Mouse (Mus musculus) neutrophil, adult 59 days (primary cell): Measurements from ENCODE around the gene Col16a1. TPM values are rescaled to one million over a fixed set of nuclear protein-coding genes. Genes with fewer than 3 reads are reported as not detected.

Experiments
- total RNA-seq, 2 experiments: library from RNA; stranded (reverse); gene quantifications; 1 replicate in 1 of 2; 2 replicates in 1 of 2; pipeline ENCODE4 v1.2.4; 2023

The Col16a1 gene
- under 1 TPM in 1 of 2 experiments, not detected in 1; 0.09 TPM for total RNA-seq

DNA sequence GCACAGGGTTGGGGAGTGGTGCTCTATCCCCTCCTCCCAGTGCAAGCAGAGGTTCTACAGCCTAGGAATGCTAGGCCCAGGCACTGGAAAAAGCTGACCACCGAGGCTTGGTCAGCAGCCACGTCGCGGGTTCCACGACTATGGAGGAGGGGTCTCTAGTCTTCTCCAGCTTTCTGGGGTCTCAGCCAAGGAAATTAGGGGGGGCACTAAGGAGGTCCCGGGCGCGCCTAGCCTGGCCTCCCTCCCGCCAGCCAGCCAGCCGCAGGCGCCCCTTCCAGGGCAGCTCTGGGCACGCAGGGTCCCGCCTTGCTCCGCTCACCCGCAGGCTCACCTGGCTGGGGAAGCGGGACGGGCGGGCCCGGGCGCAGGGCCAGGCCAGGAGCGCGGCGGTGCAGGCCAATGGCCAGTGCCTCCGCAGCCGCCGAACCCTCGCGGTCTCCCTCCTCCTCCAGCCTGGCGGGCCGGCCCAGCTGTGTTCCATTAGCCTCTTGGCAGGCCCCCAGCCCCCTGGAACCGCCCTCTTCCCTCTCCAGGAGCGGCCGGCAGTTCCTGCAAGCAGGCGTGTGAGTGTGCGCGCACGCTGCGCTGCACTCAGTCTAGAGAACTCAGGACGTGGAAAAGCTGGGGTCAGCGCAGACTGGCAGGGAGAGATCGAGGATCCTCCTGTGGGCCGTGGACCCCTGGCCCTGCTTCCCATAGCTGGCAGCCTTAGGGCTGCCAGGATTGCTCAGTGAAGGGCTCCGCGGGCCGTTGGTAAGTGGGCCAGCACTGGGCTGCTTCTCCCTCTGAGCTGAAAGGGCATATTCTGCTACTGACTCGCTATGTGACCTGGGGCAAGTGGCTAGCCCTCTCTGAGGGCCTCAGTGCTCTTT is at the start of gene Col16a1:
Gene Col16a1 (plus strand): TSS at position 510 of the 872 bp plus-strand sequence.

DNA sequence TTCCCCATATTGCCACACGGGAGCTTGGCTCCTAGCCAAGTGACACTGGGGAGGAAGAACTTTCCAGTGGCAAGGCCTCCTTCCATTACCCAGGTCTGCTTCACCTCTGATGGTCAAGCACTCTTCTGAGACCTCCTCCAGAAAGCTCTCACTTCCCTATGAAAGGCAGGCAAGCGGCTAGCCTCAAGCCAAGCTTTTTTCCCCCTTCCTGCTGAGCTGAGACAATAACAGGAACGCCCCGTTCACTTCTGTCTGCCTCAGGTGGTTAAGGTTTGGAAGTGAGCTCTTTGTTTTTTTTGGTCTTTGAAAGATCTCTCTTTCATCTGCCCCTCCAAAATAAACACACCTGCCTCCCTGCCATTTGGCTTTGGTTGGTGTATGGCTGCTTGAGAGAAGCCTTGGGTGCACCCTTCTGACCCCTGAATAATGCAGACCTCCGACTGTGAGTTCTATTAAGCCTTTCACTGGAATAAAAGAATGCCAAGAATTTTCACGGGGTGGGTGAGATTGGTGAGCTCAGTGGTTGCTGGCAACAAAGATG is 54.5 kb downstream of the Col16a1 start, which contains the start of gene Pef1:
Gene Pef1 (plus strand): TSS at position 448 of the 541 bp plus-strand sequence.

DNA sequence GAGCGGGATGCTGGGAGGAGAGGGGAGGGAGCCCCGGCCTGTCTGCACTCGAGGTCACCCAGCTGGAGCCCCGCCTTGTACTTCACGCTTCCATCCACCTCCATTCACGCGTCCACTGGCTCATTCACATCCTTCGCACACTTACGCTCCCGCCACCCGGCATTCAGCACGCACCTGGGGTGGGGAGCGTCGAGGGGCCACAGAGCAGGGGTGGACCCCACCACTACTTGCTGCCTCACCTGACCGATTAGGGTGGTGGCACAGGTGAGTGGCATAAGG is 91.5 kb downstream of the Col16a1 start, which contains the start of gene Hcrtr1:
Gene Hcrtr1 (minus strand): TSS at position 146 of the 279 bp plus-strand sequence.

Other genes with a start within 250 kb of the Col16a1 start
- gene Ptp4a2, start 236.6 kb upstream of the Col16a1 start, total RNA-seq, result 100 to 1,000 TPM; 147 to 187 TPM
- under 1 TPM; 0.24 TPM for gene Spocd1, start 118.6 kb upstream of the Col16a1 start, total RNA-seq
- gene Adgrb2, start 63.0 kb upstream of the Col16a1 start, total RNA-seq, result not detected
- 10 to 100 TPM; 60.1 to 65.8 TPM for gene Pef1, start 54.7 kb downstream of the Col16a1 start, total RNA-seq
- gene Hcrtr1, start 91.5 kb downstream of the Col16a1 start, total RNA-seq, result under 1 TPM in 1 of 2 experiments, not detected in 1; 0.29 TPM
- 10 to 100 TPM; 66.2 to 75.3 TPM for gene Tinagl1, start 127.3 kb downstream of the Col16a1 start, total RNA-seq
- not detected for gene Gm853, start 174.6 kb downstream of the Col16a1 start, total RNA-seq
- gene Serinc2, start 231.4 kb downstream of the Col16a1 start, total RNA-seq, result 1 to 10 TPM; 1.3 to 1.4 TPM